Mouse (Mus musculus): ENCODE results near the gene 5031410I06Rik. TPM values are rescaled to one million over a fixed set of nuclear protein-coding genes. Genes with fewer than 3 reads are reported as not detected.
"Not testable (repeated sequence)": the region's sequence is repeated elsewhere in the genome, so short reads cannot be mapped to it uniquely, and the experiment has no call there.

The 5031410I06Rik gene
- polyA plus RNA-seq (2016; fragmentation: Nextera tagmentation; extraction: Ambion mirVana): not detected in 2 replicates

GRCm38 (mm10) chr5:26105262-26105661, at the start of gene 5031410I06Rik:
Gene 5031410I06Rik, minus strand, starts transcription at chr5:26105362.
- WGBS: no CpG with 5 or more reads among the region's 3 CpGs
- not testable (repeated sequence) for H3K4me3 ChIP-seq; H3K9ac ChIP-seq; H3K36me3 ChIP-seq; H3K27ac ChIP-seq; H3K27me3 ChIP-seq; ATAC-seq (ENCODE audit: insufficient number of reproducible peaks, insufficient read depth, low FRiP score, low TSS enrichment); H3K4me2 ChIP-seq (replicated peaks); H3K4me1 ChIP-seq; H3K9me3 ChIP-seq

GRCm38 (mm10) chr5:26142891-26143290, 37.7 kb upstream of the 5031410I06Rik start:
- no peak overlapping the region for H3K9ac ChIP-seq
- no peak overlapping the region for H3K27ac ChIP-seq
- H3K4me2 ChIP-seq (replicated peaks): no peak overlapping the region
- H3K4me1 ChIP-seq: no peaks in the 10 kb centered on the region
- H3K27me3 ChIP-seq: no peaks in the 10 kb centered on the region
- no peak overlapping the region for H3K4me3 ChIP-seq
- 82% methylated on average over 6 of the region's 6 CpGs for WGBS
- H3K36me3 ChIP-seq: no peaks in the 10 kb centered on the region
- no peak for ATAC-seq (ENCODE audit: insufficient number of reproducible peaks, insufficient read depth, low FRiP score, low TSS enrichment)
- no peaks in the 10 kb centered on the region for H3K9me3 ChIP-seq

- not testable (repeated sequence) for H3K27ac ChIP-seq; ATAC-seq (ENCODE audit: insufficient number of reproducible peaks, insufficient read depth, low FRiP score, low TSS enrichment); H3K9ac ChIP-seq; H3K4me1 ChIP-seq; H3K4me2 ChIP-seq (replicated peaks); H3K27me3 ChIP-seq; H3K36me3 ChIP-seq; H3K4me3 ChIP-seq; H3K9me3 ChIP-seq
- WGBS: no CpG with 5 or more reads among the region's 3 CpGs
Measured at GRCm38 (mm10) chr5:26121321-26121720, 16.2 kb upstream of the 5031410I06Rik start, which contains the start of gene Gm10220. Gene Gm10220, minus strand, starts transcription at chr5:26121421.

- not testable (repeated sequence) for H3K9me3 ChIP-seq; H3K9ac ChIP-seq; H3K36me3 ChIP-seq; H3K4me2 ChIP-seq (replicated peaks); H3K4me3 ChIP-seq; H3K27ac ChIP-seq; ATAC-seq (ENCODE audit: insufficient number of reproducible peaks, insufficient read depth, low FRiP score, low TSS enrichment); H3K4me1 ChIP-seq; H3K27me3 ChIP-seq
- WGBS: 56% methylated on average over 1 of the region's 1 CpGs
Measured at GRCm38 (mm10) chr5:26089191-26089590, 16.0 kb downstream of the 5031410I06Rik start, which contains the start of gene Gm10471. Gene Gm10471, minus strand, starts transcription at chr5:26089291.

GRCm38 (mm10) chr5:26079023-26079422, 26.1 kb downstream of the 5031410I06Rik start:
- H3K4me1 ChIP-seq; H3K4me3 ChIP-seq; H3K36me3 ChIP-seq; H3K9me3 ChIP-seq; ATAC-seq (ENCODE audit: insufficient number of reproducible peaks, insufficient read depth, low FRiP score, low TSS enrichment); H3K27ac ChIP-seq; H3K4me2 ChIP-seq (replicated peaks); H3K27me3 ChIP-seq; H3K9ac ChIP-seq: not testable (repeated sequence)

GRCm38 (mm10) chr5:26070716-26071115, 34.4 kb downstream of the 5031410I06Rik start:
- ATAC-seq (ENCODE audit: insufficient number of reproducible peaks, insufficient read depth, low FRiP score, low TSS enrichment): no peak

GRCm38 (mm10) chr5:26058481-26058880, 46.7 kb downstream of the 5031410I06Rik start, which contains the start of gene Gm7347:
Gene Gm7347, minus strand, starts transcription at chr5:26058581.
- no CpG with 5 or more reads among the region's 2 CpGs for WGBS
- not testable (repeated sequence) for H3K9ac ChIP-seq

More at GRCm38 (mm10) chr5:26070716-26071115, 34.4 kb downstream of the 5031410I06Rik start:
- H3K9ac ChIP-seq: no peak overlapping the region
- H3K9me3 ChIP-seq: peaks cover 4% of the 10 kb centered on the region; the same call in 1 of the 2 replicates
- no peaks in the 10 kb centered on the region for H3K27me3 ChIP-seq
- no peak overlapping the region for H3K4me2 ChIP-seq (replicated peaks)
- no peak overlapping the region for H3K27ac ChIP-seq
- no peaks in the 10 kb centered on the region for H3K36me3 ChIP-seq
- WGBS: 85% methylated on average over 24 of the region's 24 CpGs
- H3K4me1 ChIP-seq: no peaks in the 10 kb centered on the region
- H3K4me3 ChIP-seq: no peak overlapping the region

More at GRCm38 (mm10) chr5:26058481-26058880, 46.7 kb downstream of the 5031410I06Rik start, which contains the start of gene Gm7347:
- H3K36me3 ChIP-seq; H3K9me3 ChIP-seq; H3K27ac ChIP-seq; H3K27me3 ChIP-seq; H3K4me2 ChIP-seq (replicated peaks); H3K4me1 ChIP-seq; ATAC-seq (ENCODE audit: insufficient number of reproducible peaks, insufficient read depth, low FRiP score, low TSS enrichment); H3K4me3 ChIP-seq: not testable (repeated sequence)

Other genes with a start within 250 kb of the 5031410I06Rik start
- not detected in 2 replicates for gene Gm21663, start 163.0 kb downstream of the 5031410I06Rik start, polyA plus RNA-seq (2016; fragmentation: Nextera tagmentation; extraction: Ambion mirVana)
- not detected in 2 replicates for gene Gm21671, start 150.9 kb downstream of the 5031410I06Rik start, polyA plus RNA-seq (2016; fragmentation: Nextera tagmentation; extraction: Ambion mirVana)
- gene Gm21680, start 132.7 kb downstream of the 5031410I06Rik start, polyA plus RNA-seq (2016; fragmentation: Nextera tagmentation; extraction: Ambion mirVana): not detected in 2 replicates
- gene Gm21698, start 116.7 kb downstream of the 5031410I06Rik start, polyA plus RNA-seq (2016; fragmentation: Nextera tagmentation; extraction: Ambion mirVana): 0.08 TPM in 1 of 2 replicates, not detected in the other
- 0.13 TPM in 1 of 2 replicates, not detected in the other for gene Gm1979, start 100.6 kb downstream of the 5031410I06Rik start, polyA plus RNA-seq (2016; fragmentation: Nextera tagmentation; extraction: Ambion mirVana)
- gene Gm5862, start 82.4 kb downstream of the 5031410I06Rik start, polyA plus RNA-seq (2016; fragmentation: Nextera tagmentation; extraction: Ambion mirVana): not detected in 2 replicates
- not detected in 2 replicates for gene Speer4a, start 65.8 kb downstream of the 5031410I06Rik start, polyA plus RNA-seq (2016; fragmentation: Nextera tagmentation; extraction: Ambion mirVana)
- gene Gm7347, start 46.8 kb downstream of the 5031410I06Rik start, polyA plus RNA-seq (2016; fragmentation: Nextera tagmentation; extraction: Ambion mirVana): 0.11 TPM in 1 of 2 replicates, not detected in the other
- not detected in 2 replicates for gene Gm10471, start 16.1 kb downstream of the 5031410I06Rik start, polyA plus RNA-seq (2016; fragmentation: Nextera tagmentation; extraction: Ambion mirVana)
- gene Gm10220, start 16.1 kb upstream of the 5031410I06Rik start, polyA plus RNA-seq (2016; fragmentation: Nextera tagmentation; extraction: Ambion mirVana): not detected in 2 replicates
- not detected in 2 replicates for gene Gm7361, start 152.3 kb upstream of the 5031410I06Rik start, polyA plus RNA-seq (2016; fragmentation: Nextera tagmentation; extraction: Ambion mirVana)

All from embryonic facial prominence, embryonic 12.5 days (tissue).